Mouse (Mus musculus): ENCODE data around the gene Maml2. TPM values are rescaled to one million over a fixed set of nuclear protein-coding genes. Genes with fewer than 3 reads are reported as not detected.
"Not testable (repeated sequence)": the region's sequence is repeated elsewhere in the genome, so short reads cannot be mapped to it uniquely, and the experiment has no call there.

The Maml2 gene
- polyA plus RNA-seq, 1 experiment from 2014 or later: 13.9 TPM

DNA sequence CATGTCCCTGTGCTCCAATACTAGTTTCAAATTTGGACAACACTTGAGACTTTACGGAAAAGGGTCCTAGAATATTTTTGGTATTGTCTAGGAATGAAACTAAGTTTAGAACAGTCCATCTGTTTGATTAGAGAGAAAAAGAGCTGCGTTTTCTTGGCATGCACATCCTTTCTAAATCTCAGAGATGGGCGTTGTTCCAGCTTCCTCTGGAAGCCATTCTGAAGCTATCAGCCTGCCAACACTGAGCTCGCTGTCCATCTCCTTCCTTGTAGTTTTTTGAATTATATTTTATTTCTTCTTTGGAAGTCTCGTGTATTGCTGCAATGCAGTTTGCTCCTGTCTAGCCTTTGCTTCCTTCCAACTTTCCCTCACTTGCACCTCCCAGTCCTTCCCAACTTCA, 396.5 kb downstream of the Maml2 start:
- no peak overlapping the region for H3K4me3 ChIP-seq
- WGBS: 92% methylated on average over 5 of the region's 5 CpGs
- H3K36me3 ChIP-seq: no peaks in the 10 kb centered on the region
- no peak overlapping the region for H3K4me2 ChIP-seq (replicated peaks)
- no peaks in the 10 kb centered on the region for H3K9me3 ChIP-seq
- H3K9ac ChIP-seq: no peak overlapping the region
- H3K4me1 ChIP-seq: peaks cover 15% of the 10 kb centered on the region
- no peak for ATAC-seq (ENCODE audit: low FRiP score, low read depth)
- no peaks in the 10 kb centered on the region for H3K27me3 ChIP-seq (replicated peaks)
- no peak overlapping the region for H3K27ac ChIP-seq

DNA sequence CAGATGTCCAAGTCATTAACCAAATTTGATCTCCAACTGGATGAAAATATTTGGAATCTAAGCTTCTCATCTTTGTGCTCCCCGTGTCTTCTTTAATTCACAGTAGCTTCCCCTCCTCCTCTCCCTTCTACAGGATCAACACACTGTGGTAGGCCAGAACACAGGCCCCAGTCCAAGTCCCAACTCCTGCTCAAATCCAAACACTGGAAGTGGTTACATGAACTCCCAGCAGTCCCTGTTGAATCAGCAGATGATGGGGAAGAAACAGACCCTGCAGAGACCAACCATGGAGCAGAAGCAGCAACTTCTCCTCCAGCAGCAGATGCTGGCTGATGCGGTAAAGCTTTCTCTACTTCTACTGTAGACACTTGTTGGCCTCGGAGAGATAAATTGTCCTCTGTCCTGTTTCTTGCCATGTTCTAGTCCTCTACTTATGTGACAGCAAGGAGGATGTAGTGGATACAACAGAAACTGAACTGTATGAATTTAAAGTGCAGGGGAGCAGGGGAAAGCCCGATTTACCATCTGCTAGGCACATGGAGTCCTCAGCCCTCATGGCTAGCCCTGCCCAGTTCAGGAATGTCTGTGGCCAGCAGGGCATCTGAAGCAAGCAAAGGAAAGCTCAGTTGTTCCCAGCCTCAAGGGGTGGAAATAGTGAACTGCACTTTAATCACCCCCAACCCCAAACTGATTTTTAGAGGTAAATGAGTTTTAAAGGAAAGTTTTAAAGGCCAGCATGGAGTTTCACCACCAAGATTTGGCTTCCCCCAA, 399.5 kb downstream of the Maml2 start:
- ATAC-seq (ENCODE audit: low FRiP score, low read depth): no peak
- Histone ChIP-seq H3K36me3 (no peaks in the 10 kb centered on the region; the same call in 1 of the 2 replicates), H3K27me3 (replicated peaks) (no peaks in the 10 kb centered on the region), H3K4me2 (replicated peaks) (no peak overlapping the region), H3K27ac (no peak overlapping the region), H3K9ac (no peak overlapping the region), H3K4me1 (peaks cover 3% of the 10 kb centered on the region; the same call in 1 of the 2 replicates), H3K4me3 (no peak overlapping the region), H3K9me3 (no peaks in the 10 kb centered on the region)
- 77% methylated on average over 4 of the region's 4 CpGs for WGBS

DNA sequence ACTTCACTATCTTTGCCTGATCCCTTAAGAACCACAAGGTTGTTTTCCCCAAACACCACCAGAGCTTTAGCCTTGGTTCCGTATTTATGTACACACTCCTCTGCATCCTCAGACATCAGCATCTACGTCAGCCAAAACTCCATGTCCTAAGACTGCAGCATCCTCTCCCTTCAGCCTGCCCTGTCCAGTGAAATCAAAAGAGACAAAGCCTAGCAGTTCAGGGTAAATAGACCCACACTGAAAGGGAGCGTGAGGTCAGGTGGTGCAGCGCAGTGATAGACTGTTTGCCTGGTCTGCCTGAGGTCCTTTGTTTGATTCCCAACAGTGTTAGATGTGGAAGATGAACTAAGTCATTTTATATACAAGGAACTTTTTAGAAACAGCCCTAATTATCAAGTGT, 400.1 kb downstream of the Maml2 start:
- 53% methylated on average over 4 of the region's 4 CpGs for WGBS
- H3K4me3 ChIP-seq: no peak overlapping the region
- no peak overlapping the region for H3K9ac ChIP-seq
- peaks cover 4% of the 10 kb centered on the region for H3K36me3 ChIP-seq
- H3K27me3 ChIP-seq (replicated peaks): no peaks in the 10 kb centered on the region
- ATAC-seq (ENCODE audit: low FRiP score, low read depth): peak; percentile 48; the same call in 1 of the 2 replicates
- peaks cover 3% of the 10 kb centered on the region; the same call in 1 of the 2 replicates for H3K4me1 ChIP-seq
- H3K4me2 ChIP-seq (replicated peaks): no peak overlapping the region
- no peaks in the 10 kb centered on the region for H3K9me3 ChIP-seq
- no peak overlapping the region for H3K27ac ChIP-seq

DNA sequence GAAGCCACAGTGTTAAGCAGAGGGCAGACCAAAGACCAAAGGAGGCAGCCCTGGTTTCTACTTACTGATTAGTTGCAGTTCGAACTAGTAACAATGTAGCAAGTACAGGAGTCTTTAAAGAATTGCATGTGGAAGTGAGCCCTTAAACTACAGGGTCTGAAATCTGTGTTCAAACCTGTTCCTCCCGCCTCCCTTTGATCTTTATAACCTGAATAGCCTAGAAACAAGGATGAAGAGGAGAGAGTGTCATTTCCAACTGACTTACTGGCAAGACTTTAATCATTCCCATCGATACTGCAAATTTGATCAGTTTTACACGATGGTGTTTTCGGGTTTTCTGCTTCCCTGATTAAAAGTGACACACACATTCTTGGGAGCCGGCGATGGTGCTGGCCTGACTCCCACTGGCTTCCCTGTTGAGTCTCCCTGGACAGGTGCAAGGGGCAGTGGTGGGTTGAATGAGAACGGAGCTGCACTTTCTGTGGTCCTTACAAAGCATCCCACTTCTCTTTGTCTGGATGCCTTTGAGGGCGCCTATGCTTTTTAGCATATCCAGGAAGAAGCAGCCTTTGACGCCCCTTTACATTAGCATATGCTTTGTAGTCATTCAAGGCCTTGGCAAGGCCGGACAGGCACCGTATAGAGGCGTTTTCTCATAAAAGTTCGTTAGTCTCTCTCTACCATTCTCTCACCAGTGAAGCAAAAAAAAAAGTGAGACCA, 401.5 kb downstream of the Maml2 start:
- Histone ChIP-seq H3K9ac (no peak overlapping the region), H3K4me1 (peaks cover 3% of the 10 kb centered on the region; the same call in 1 of the 2 replicates), H3K4me2 (replicated peaks) (no peak overlapping the region; the same call in 1 of the 2 replicates), H3K36me3 (peaks cover 16% of the 10 kb centered on the region), H3K9me3 (no peaks in the 10 kb centered on the region), H3K27me3 (replicated peaks) (no peaks in the 10 kb centered on the region), H3K27ac (peak overlapping the region; percentile 7; the same call in 1 of the 2 replicates), H3K4me3 (no peak overlapping the region)
- WGBS: 16% methylated on average over 14 of the region's 14 CpGs
- ATAC-seq (ENCODE audit: low FRiP score, low read depth): peak; percentile 87

DNA sequence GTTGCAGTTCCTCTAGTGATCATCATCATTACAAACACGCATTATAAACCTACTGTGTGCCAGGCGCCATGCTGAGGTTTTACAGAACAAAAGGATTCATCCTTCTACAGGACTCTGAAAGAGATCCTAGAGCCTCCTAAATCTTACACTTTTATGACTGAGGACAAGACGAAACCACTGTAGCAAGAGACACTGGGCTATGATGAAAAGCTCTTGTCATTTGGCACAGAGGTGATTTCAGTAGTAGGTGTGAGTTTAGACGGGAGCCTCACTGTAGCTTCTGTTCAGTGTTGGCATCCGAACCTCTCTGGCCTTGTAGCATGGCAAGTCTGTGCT, 402.0 kb downstream of the Maml2 start:
- H3K4me3 ChIP-seq: no peak overlapping the region
- H3K36me3 ChIP-seq: peaks cover 21% of the 10 kb centered on the region
- H3K27me3 ChIP-seq (replicated peaks): no peaks in the 10 kb centered on the region
- 23% methylated on average over 5 of the region's 5 CpGs for WGBS
- H3K9me3 ChIP-seq: no peaks in the 10 kb centered on the region
- H3K9ac ChIP-seq: no peak overlapping the region
- H3K27ac ChIP-seq: no peak overlapping the region
- peak; percentile 17; the same call in 1 of the 2 replicates for ATAC-seq (ENCODE audit: low FRiP score, low read depth)
- H3K4me2 ChIP-seq (replicated peaks): no peak overlapping the region; the same call in 1 of the 2 replicates
- peaks cover 3% of the 10 kb centered on the region; the same call in 1 of the 2 replicates for H3K4me1 ChIP-seq

DNA sequence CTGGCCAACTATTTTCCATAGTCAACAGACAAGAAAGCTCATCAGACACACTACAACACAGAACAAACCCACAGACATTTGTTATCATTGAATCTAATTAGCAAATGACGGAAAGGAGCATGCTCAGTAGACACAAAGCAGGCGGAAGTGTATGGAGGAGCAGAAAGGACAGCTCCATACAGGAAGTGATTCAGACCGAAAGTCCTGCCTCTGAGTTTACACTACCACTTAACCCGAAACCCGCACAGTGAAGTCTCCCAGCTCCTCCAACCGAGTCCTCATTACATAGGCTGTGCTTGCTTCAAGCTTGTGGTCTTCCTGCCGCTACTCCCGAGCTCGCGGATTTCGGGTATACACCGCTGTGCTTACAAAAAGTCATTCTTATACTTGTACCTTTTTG, 404.0 kb downstream of the Maml2 start:
- Histone ChIP-seq H3K9me3 (no peaks in the 10 kb centered on the region), H3K4me1 (peaks cover 3% of the 10 kb centered on the region; the same call in 1 of the 2 replicates), H3K4me2 (replicated peaks) (no peak overlapping the region), H3K27me3 (replicated peaks) (no peaks in the 10 kb centered on the region), H3K36me3 (peaks cover 36% of the 10 kb centered on the region), H3K4me3 (no peak overlapping the region), H3K27ac (no peak overlapping the region), H3K9ac (no peak overlapping the region)
- WGBS: 94% methylated on average over 12 of the region's 12 CpGs
- no peak for ATAC-seq (ENCODE audit: low FRiP score, low read depth)

DNA sequence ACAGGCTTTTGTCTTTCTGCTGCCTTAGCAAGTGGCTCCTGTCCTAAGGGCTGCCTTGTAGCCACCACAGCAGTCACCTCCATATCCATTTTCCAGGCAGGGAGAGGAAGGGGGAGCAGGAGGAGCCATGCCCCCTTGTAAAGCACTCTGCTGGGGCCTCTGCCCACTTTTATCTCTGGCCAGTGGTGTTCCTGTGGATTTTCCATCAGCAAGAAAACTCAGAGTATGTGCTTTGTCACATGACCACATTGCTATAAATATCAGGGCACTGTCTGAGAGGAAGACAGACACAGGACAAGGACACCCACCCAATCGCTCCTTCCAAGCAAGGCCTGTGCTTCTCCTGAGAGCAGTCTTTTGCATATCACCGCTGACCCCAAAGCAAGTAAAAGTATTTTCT, 405.3 kb downstream of the Maml2 start:
- Histone ChIP-seq H3K27me3 (replicated peaks) (no peaks in the 10 kb centered on the region), H3K9me3 (no peaks in the 10 kb centered on the region), H3K36me3 (peaks cover 38% of the 10 kb centered on the region), H3K4me1 (no peaks in the 10 kb centered on the region), H3K9ac (no peak overlapping the region), H3K4me3 (no peak overlapping the region), H3K27ac (no peak overlapping the region), H3K4me2 (replicated peaks) (no peak overlapping the region)
- 97% methylated on average over 2 of the region's 2 CpGs for WGBS
- ATAC-seq (ENCODE audit: low FRiP score, low read depth): no peak

DNA sequence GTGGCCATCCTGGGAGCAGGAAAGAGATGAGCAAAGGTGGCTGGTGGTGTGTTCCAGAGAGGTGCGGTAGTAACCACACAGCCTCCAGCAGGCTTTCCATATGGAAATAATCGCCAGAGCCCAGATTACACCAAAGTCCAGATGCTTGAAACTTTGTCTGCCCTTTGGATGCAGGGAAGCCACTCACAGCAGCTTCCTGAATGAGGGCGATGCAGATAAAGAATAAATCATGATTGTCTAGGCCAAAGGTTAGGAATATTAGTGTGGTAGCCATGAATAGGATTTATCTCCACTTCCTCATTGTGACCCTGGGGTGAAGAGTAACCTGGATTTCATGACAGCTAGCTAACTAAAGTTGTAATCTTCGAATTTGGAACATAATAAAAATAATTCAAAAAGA, 407.2 kb downstream of the Maml2 start:
- Histone ChIP-seq H3K4me3 (no peak overlapping the region), H3K27me3 (replicated peaks) (no peaks in the 10 kb centered on the region), H3K36me3 (peaks cover 38% of the 10 kb centered on the region), H3K4me2 (replicated peaks) (no peak overlapping the region), H3K4me1 (no peaks in the 10 kb centered on the region), H3K9ac (no peak overlapping the region), H3K9me3 (no peaks in the 10 kb centered on the region), H3K27ac (no peak overlapping the region)
- ATAC-seq (ENCODE audit: low FRiP score, low read depth): no peak
- 78% methylated on average over 4 of the region's 4 CpGs for WGBS

DNA sequence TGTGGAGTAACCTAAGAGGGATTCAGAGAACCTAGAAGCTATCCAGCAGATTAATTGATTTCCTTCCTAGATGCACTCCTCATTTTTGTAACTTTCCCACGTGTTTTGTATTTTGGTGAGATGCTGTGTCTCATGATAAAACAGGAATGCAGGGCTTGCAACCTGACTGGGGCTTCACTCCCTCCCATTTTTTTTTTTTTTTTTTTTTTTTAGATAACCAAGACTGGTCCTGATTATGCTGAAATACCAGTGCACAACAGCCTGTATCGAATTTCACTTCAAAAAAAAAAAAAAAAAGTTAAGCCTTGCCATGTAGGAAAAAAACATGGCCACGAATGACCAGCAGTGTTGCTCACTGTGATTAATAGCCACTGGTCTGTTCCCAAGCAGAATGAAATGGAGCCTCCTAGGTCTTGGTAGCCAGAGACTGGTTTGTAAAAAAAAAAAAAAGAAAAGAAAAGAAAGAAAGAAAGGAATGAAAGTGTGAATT, 409.4 kb downstream of the Maml2 start:
- Histone ChIP-seq H3K9me3 (no peaks in the 10 kb centered on the region), H3K4me2 (replicated peaks) (no peak overlapping the region), H3K4me3 (no peak overlapping the region), H3K36me3 (peaks cover 38% of the 10 kb centered on the region), H3K9ac (no peak overlapping the region), H3K4me1 (no peaks in the 10 kb centered on the region), H3K27me3 (replicated peaks) (no peaks in the 10 kb centered on the region), H3K27ac (no peak overlapping the region)
- WGBS: 57% methylated on average over 3 of the region's 3 CpGs
- no peak for ATAC-seq (ENCODE audit: low FRiP score, low read depth)

DNA sequence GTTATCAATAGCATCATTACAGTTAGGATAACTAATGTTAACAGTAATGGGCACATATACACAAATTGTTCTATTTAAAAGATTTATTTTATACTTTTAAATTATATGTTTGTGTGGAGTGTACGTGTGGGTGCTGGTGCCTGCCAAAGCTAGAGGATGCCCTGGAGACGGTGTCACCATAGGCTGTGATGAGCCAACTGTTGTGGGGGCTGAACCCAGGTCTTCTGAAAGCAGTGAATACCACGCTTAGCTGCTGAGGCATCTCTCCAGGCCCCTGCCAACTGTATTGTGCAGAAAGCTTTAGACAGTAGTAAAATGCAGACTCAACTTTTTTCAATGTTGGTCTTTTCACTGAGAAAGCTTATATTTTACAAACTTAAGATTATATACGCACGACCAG, 411.7 kb downstream of the Maml2 start:
- peaks cover 20% of the 10 kb centered on the region for H3K36me3 ChIP-seq
- no peak overlapping the region for H3K4me2 ChIP-seq (replicated peaks)
- H3K9me3 ChIP-seq: no peaks in the 10 kb centered on the region
- H3K9ac ChIP-seq: no peak overlapping the region
- no peak overlapping the region for H3K4me3 ChIP-seq
- H3K27ac ChIP-seq: no peak overlapping the region
- no peak for ATAC-seq (ENCODE audit: low FRiP score, low read depth)
- WGBS: 93% methylated on average over 5 of the region's 5 CpGs
- no peaks in the 10 kb centered on the region for H3K4me1 ChIP-seq
- no peaks in the 10 kb centered on the region for H3K27me3 ChIP-seq (replicated peaks)

DNA sequence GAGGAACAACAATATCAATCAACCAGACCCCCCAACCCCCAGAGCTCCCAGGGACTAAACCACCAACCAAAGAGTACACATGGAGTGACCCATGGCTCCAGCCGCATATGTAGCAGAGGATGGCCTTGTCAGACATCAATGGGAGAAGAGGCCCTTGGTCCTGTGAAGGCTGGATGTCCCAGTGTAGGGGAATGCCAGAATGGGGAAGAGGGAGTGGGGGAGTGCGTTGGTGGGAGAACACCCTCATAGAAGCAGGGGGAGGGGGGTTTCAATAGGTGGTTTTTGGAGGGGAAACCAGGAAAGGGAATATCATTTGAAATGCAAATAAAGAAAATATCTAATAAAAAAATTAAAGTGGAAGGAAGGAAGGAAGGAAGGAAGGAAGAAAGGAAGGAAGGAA, 418.1 kb downstream of the Maml2 start:
- ATAC-seq (ENCODE audit: low FRiP score, low read depth); H3K9ac ChIP-seq; H3K36me3 ChIP-seq; H3K4me1 ChIP-seq; H3K27ac ChIP-seq; H3K4me2 ChIP-seq (replicated peaks); H3K27me3 ChIP-seq (replicated peaks); H3K9me3 ChIP-seq; H3K4me3 ChIP-seq: not testable (repeated sequence)
- WGBS: 85% methylated on average over 2 of the region's 2 CpGs

DNA sequence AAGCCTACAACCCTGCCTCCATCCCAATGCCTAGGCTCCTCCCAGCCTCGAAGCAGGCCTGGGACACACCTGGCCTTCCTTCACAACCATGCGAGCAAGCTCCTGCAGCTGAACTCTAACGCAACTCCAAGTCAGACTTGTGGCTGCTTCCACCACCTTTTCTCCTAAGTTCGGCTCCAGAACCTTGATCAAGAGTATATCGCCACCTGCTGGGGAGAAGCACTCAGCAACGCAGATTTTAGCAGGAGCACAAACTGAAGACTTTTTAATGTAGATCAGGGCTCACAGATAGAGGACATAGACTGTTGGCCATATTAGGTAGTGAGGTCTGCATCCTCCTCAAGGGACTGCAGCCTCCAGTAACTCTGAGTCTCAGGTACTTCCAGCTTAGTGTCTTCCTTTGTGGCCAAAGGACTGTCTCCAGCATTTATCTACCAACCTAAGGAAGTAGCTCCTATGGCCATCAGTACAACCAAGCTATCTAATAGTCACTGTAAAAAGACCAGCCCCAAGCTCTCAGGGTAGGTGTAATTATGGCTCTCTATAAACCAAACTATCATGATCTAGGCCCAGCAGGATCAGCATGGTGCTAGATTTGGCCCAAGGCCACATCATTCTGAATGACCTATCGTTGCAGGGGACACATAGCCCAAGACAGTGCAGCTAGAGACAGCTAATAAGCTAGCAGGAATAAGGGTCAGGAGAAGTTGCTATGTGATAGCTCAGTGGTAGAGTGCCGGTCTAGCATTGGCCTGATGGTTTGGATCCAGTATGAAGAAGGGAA, 418.8 kb downstream of the Maml2 start:
- no peaks in the 10 kb centered on the region for H3K4me1 ChIP-seq
- 28% methylated on average over 8 of the region's 8 CpGs for WGBS

More for the DNA sequence above, 418.8 kb downstream of the Maml2 start:
- Histone ChIP-seq H3K4me3 (no peak overlapping the region), H3K9ac (no peak overlapping the region), H3K9me3 (no peaks in the 10 kb centered on the region), H3K27me3 (replicated peaks) (no peaks in the 10 kb centered on the region), H3K27ac (no peak overlapping the region), H3K36me3 (no peaks in the 10 kb centered on the region), H3K4me2 (replicated peaks) (no peak overlapping the region)
- peak; percentile 75 for ATAC-seq (ENCODE audit: low FRiP score, low read depth)
